Mouse (Mus musculus) liver, embryonic 14.5 days (tissue): Measurements from ENCODE around the gene Cpne5. TPM values are rescaled to one million over a fixed set of nuclear protein-coding genes. Genes with fewer than 3 reads are reported as not detected.

Source experiments
- ATAC-seq: fragments of 200-750 bp; cut with Nextera tagmentation; 2 replicates; pipeline ENCODE4 v1.8.0; 2017; ENCODE audit warnings: moderate number of reproducible peaks, mild to moderate bottlenecking, moderate library complexity; ENCODE audit not compliant: insufficient read depth
- DNase-seq, 3 experiments: peaks; one replicate each; pipeline ENCODE4 v3.0.0-alpha.2; 2012 to 2013; ENCODE audit warnings: low read depth in 3 of 3, low spot score in 3 of 3
- H3K27ac ChIP-seq: fragments of 300-500 bp; sonication (generic); 2 replicates; pipeline ENCODE4 v1.5.1; 2014; ENCODE audit warnings: moderate library complexity, mild to moderate bottlenecking, control low read depth, inconsistent platforms
- H3K27me3 ChIP-seq: fragments of 300-500 bp; sonication (generic); 2 replicates; pipeline ENCODE4 v1.6.1; 2014; ENCODE audit warnings: mild to moderate bottlenecking, low read length, moderate library complexity; ENCODE audit not compliant: control insufficient read depth, insufficient read depth
- H3K36me3 ChIP-seq: fragments of 300-500 bp; sonication (generic); replicated peaks from 2 replicates; pipeline ENCODE4 v1.6.1; 2014; ENCODE audit warnings: low read depth; ENCODE audit not compliant: control insufficient read depth, insufficient read depth
- H3K4me1 ChIP-seq, 2 experiments: fragments of 200-500 bp in 1 of 2; fragments of 300-500 bp in 1 of 2; sonication (generic) in 1 of 2; replicated peaks; 2 replicates each; pipeline ENCODE4 v1.6.1; 2012 to 2014; ENCODE audit warnings: antibody characterized with exemption in 1 of 2, inconsistent platforms in 1 of 2, low read length in 1 of 2; ENCODE audit not compliant: control insufficient read depth in 2 of 2, insufficient read depth in 2 of 2
- H3K4me2 ChIP-seq: fragments of 300-500 bp; sonication (generic); 2 replicates; pipeline ENCODE4 v1.6.1; 2014; ENCODE audit warnings: low read depth, mild to moderate bottlenecking, control low read depth, moderate library complexity
- H3K4me3 ChIP-seq, 2 experiments: fragments of 200-500 bp in 1 of 2; fragments of 300-500 bp in 1 of 2; sonication (generic) in 1 of 2; 2 replicates each; pipeline ENCODE4 v1.5.1; 2012 to 2014; ENCODE audit warnings: low read depth in 2 of 2, low read length in 2 of 2, mild to moderate bottlenecking in 2 of 2, control low read depth in 1 of 2, inconsistent platforms in 1 of 2, moderate library complexity in 1 of 2; ENCODE audit not compliant: insufficient read depth in 1 of 2
- H3K9ac ChIP-seq: fragments of 300-500 bp; sonication (generic); replicated peaks from 2 replicates; pipeline ENCODE4 v1.6.1; 2014; ENCODE audit warnings: mild to moderate bottlenecking, control low read depth, moderate library complexity
- H3K9me3 ChIP-seq: fragments of 300-500 bp; sonication (generic); 2 replicates; pipeline ENCODE4 v1.6.1; 2016; ENCODE audit warnings: low read length, mixed read lengths; ENCODE audit not compliant: control insufficient read depth
- CTCF ChIP-seq: IDR thresholded peaks from 2 replicates; pipeline ENCODE4 v1.5.1; 2016; ENCODE audit warnings: antibody characterized with exemption, low read depth, control low read depth
- EP300 ChIP-seq: IDR thresholded peaks from 2 replicates; pipeline ENCODE4 v1.6.1; 2016; ENCODE audit warnings: antibody characterized with exemption, low read depth
- WGBS: fragments of 180-500 bp; shearing (Covaris S2); extraction: QIAGEN DNeasy Blood & Tissue Kit; methylation state at CpG from one replicate; pipeline ENCODE4 v1.1.7; 2014; ENCODE audit not compliant: insufficient replicate concordance; 5-methylcytosine and 5-hydroxymethylcytosine counted together
- polyA plus RNA-seq, 2 experiments: library from polyadenylated mRNA; depleted of rRNA in 1 of 2; stranded (reverse) in 1 of 2; unstranded in 1 of 2; fragments of >200 nt; fragmentation: Nextera tagmentation in 1 of 2; extraction: Ambion mirVana in 1 of 2; gene quantifications; 2 replicates each; pipeline versions ENCODE4 v1.2.1 to v1.2.3; 2012 to 2014

The Cpne5 gene
- polyA plus RNA-seq, 2 experiments = 0.06 to 0.28 TPM

DNA sequence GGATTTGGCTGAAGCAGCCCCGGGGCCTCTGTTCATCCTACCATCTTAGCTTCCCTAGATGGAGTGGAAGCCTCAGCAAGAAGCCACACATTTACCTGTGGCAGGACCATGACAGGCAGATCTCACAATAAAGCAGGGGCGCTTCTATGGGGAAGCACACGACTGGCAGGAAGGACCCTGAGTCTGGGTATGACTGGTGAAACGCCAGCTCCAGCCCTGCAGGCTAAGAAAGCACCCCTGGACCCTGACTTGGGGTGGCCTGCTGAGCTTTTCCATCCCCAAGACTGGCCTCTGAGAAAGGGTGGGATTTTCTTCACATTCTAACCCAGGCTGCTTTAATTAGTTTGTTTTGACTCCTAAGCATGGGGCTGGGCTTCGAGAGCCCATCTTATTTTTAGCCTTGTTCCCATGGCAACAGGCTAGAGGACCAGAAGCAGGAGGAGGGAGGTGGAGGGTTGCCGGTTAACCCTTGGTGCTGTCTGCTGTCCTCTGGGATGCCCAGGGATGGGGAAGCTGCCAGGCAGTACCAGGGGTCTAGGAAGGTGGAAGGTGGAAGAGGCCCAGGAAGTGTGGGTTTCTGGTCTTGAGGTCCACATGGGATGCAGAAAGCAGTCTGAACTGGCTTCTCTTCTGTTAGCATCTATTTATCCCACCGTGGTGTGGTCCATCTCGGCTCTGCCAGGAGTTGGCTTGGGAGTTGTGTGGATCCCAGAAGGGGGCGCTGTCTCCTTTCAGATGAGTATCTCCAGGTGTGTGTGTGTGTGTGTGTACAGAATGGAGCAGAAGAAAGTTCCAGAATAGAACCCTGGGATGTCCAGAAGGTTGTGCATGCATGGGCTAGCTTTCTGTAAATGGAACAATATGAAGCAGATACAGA lies 61.3 kb downstream of the Cpne5 start:
- no peak for ATAC-seq

GRCm38 (mm10) chr17:29175693-29176092 lies 62.3 kb downstream of the Cpne5 start:
- ATAC-seq = no peak
- TF ChIP-seq CTCF (no peak), EP300 (no peak)
- WGBS = 32% methylated on average over 3 of the region's 3 CpGs

More for the DNA sequence above, 61.3 kb downstream of the Cpne5 start:
- peaks cover 0 to 3% of the 10 kb centered on the region in 2 experiments; a peak in 1 of 4 replicates for H3K4me1 ChIP-seq
- H3K9ac ChIP-seq = no peak overlapping the region
- H3K27me3 ChIP-seq = no peaks in the 10 kb centered on the region
- DNase-seq = no peak
- H3K9me3 ChIP-seq = no peaks in the 10 kb centered on the region
- H3K4me2 ChIP-seq = no peak overlapping the region
- TF ChIP-seq CTCF = peak; percentile 58
- no peak for TF ChIP-seq EP300
- H3K36me3 ChIP-seq = no peaks in the 10 kb centered on the region
- H3K27ac ChIP-seq = no peak overlapping the region
- 25% methylated on average over 9 of the region's 9 CpGs for WGBS
- no peak overlapping the region for H3K4me3 ChIP-seq

GRCm38 (mm10) chr17:29173165-29173564 lies 64.8 kb downstream of the Cpne5 start:
- Histone ChIP-seq H3K27me3 (no peaks in the 10 kb centered on the region), H3K4me1 (peaks cover 0 to 3% of the 10 kb centered on the region in 2 experiments; a peak in 1 of 4 replicates), H3K36me3 (no peaks in the 10 kb centered on the region), H3K9me3 (no peaks in the 10 kb centered on the region), H3K4me2 (no peak overlapping the region), H3K9ac (no peak overlapping the region), H3K4me3 (no peak overlapping the region), H3K27ac (no peak overlapping the region)
- WGBS = 62% methylated on average over 8 of the region's 8 CpGs
- ATAC-seq = no peak
- no peak for TF ChIP-seq EP300
- TF ChIP-seq CTCF = no peak
- no peak for DNase-seq

More at GRCm38 (mm10) chr17:29175693-29176092, 62.3 kb downstream of the Cpne5 start:
- no peak for DNase-seq
- Histone ChIP-seq H3K27ac (no peak overlapping the region), H3K4me1 (peaks cover 0 to 3% of the 10 kb centered on the region in 2 experiments; a peak in 1 of 4 replicates), H3K36me3 (no peaks in the 10 kb centered on the region), H3K27me3 (no peaks in the 10 kb centered on the region), H3K9ac (no peak overlapping the region), H3K4me2 (no peak overlapping the region), H3K9me3 (no peaks in the 10 kb centered on the region), H3K4me3 (no peak overlapping the region)

GRCm38 (mm10) chr17:29172062-29172461 lies 65.9 kb downstream of the Cpne5 start:
- no peak overlapping the region for H3K9ac ChIP-seq
- H3K4me2 ChIP-seq = no peak overlapping the region
- TF ChIP-seq EP300 (no peak), CTCF (no peak)
- ATAC-seq = no peak
- no peaks in the 10 kb centered on the region for H3K9me3 ChIP-seq
- H3K4me1 ChIP-seq = peaks cover 0 to 3% of the 10 kb centered on the region in 2 experiments; a peak in 1 of 4 replicates
- no peaks in the 10 kb centered on the region for H3K36me3 ChIP-seq
- peak in 2 of 3 experiments; percentile 34 to 39 for DNase-seq
- H3K27me3 ChIP-seq = no peaks in the 10 kb centered on the region
- no peak overlapping the region for H3K4me3 ChIP-seq
- no peak overlapping the region for H3K27ac ChIP-seq
- 12% methylated on average over 10 of the region's 10 CpGs for whole genome bisulfite sequencing
